Mouse (Mus musculus) urinary bladder, postnatal 36 days (tissue): Measurements from ENCODE around the gene Ints12.

Experiments used
- DNase-seq, 2 experiments: peaks; one replicate each; pipeline ENCODE4 v3.0.0; 2022; ENCODE audit warnings: low spot score in 2 of 2, mixed read lengths in 1 of 2

The Ints12 gene

DNA sequence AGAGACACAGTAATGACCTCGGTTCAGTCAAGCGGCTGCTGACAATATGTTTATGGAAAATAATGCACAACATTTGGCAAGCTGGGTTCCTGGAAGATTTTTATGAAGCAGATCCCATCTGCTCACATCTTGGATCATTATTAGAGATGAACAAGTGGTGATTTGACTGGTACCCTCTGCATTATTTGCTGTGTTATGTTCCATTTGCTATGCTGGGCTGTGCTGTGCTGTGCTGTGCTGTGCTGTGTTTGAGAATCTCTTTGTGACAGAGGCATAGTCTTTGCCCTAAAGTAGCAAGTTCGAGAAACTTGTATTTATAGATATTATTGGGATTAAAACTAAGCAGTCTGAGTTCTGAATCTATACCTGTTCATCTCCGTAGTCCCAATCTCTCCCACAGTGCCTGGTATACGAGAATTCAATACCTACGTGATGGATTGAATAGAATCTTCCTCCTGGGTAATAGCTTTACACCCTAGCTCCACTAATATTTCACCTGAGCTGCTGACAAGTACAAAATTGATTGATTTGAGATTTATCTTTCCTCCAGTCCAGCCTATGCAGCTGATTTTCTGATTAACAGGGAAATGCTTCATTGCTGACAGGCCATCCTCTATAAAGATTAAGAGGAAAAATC is 53.0 kb downstream of the Ints12 start:
- no peak for DNase-seq

DNA sequence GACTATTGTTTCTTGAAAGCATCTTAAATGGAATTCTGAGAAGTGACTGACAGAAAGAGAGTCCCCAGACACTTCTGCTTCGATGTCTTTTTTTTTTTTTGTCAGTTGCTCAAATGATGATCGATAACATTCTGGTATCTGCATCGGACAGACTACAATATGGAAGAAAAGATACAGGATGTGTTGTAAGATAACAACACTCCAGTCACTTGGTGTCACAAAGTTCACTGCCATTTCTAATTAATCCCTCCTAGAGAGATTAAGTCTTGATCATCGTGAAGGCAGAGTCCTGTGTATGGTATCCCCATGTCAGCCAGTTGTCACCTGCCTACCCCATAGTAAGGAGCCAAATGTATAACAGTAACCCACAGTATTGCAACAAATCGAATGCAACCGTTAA is 60.0 kb downstream of the Ints12 start:
- no peak for DNase-seq

DNA sequence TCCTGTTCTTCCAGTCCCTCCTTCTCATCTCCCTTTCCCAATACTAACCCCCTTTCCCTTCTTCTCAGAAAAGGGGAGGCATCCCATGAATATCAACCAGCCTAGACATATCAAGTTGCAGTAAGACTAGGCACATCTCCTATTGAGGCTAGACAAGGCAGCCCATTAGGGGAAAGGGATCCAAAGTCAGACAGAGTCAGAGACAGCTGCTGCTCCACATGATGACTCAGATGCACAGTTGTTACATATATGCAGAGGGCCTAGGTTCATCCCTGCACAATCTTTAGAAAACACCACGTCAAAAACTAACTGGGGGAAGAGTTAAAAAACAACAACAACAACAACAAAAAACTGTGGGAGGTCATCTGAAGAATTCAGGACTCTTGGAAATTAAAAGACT is 61.2 kb downstream of the Ints12 start:
- no peak for DNase-seq

DNA sequence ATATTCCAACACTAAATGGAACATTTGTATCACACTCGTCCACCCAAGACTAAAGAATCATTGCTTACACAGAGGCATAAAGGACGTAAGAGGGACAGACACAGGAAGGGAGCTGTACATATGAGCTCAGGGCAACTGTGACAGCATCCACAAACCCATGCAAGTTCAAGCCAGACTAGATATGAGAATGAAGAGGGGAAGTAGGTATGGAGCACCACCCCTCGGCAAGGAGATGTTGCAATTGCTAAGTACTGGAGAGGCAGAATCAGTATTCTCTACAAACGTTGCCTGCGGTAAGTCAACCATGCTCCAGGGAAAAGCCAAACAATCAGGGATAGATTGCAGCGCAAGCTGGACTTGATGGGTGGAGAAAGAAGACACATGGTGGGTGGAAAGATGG is 62.0 kb downstream of the Ints12 start:
- DNase-seq: no peak

DNA sequence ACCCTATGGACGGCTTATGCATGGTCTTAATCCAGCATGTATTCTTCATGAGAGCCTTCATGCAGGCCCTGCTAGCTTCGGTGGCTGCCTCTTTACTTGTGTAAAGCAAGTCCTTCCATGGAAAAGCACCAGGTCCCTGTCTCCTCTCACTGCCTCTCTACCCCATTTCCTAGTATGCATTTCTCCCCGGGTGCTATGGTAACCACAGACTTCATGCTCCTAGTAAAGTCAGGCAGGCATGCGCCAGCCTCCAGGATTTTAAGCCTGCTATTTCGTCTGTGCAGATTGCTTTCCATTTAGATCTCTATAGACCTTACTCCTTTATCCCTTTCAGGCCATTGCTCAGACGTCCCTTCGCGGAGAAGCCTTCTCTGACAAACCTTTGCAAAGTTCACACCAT is 63.0 kb downstream of the Ints12 start:
- DNase-seq: no peak

DNA sequence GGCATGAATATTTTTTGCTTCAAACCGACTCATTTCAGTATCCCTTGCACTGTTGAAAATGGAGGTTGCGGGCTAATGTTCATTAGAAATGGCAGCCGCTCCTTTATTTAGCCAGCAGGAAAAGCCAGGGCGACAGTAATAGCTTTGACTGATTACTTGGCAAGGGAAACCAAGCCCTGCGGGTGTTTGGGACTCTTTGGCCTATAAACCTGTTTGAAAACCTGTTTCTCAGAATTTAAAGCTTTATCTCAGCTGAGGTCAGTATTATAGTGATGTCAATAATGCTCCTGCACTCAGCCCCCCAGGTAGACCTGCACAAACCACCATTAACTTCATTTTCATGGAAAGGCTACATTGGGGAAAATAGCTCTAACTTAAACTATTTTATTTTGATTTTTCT is 66.6 kb downstream of the Ints12 start:
- peak in 1 of 2 experiments; percentile 11 for DNase-seq
